Mouse (Mus musculus) midbrain, embryonic 12.5 days (tissue): Measurements from ENCODE around the gene Olfr566. TPM values are rescaled to one million over a fixed set of nuclear protein-coding genes. Genes with fewer than 3 reads are reported as not detected.

Experiments used
- ATAC-seq: fragments of 200-750 bp; cut with Nextera tagmentation; 2 replicates; pipeline ENCODE4 v1.8.0; 2017; ENCODE audit warnings: low read depth, moderate TSS enrichment, moderate library complexity; ENCODE audit not compliant: low FRiP score
- H3K27ac ChIP-seq: fragments of 300-500 bp; sonication (generic); replicated peaks from 2 replicates; pipeline ENCODE4 v1.5.1; 2016; ENCODE audit warnings: mild to moderate bottlenecking
- H3K27me3 ChIP-seq: fragments of 300-500 bp; sonication (generic); 2 replicates; pipeline ENCODE4 v1.6.1; 2016; ENCODE audit warnings: mild to moderate bottlenecking
- H3K36me3 ChIP-seq: fragments of 300-500 bp; sonication (generic); 2 replicates; pipeline ENCODE4 v1.6.1; 2016
- H3K4me1 ChIP-seq: fragments of 300-500 bp; sonication (generic); 2 replicates; pipeline ENCODE4 v1.6.1; 2016
- H3K4me2 ChIP-seq: fragments of 300-500 bp; sonication (generic); replicated peaks from 2 replicates; pipeline ENCODE4 v1.6.1; 2016; ENCODE audit warnings: mild to moderate bottlenecking, moderate library complexity
- H3K4me3 ChIP-seq: fragments of 300-500 bp; sonication (generic); 2 replicates; pipeline ENCODE4 v1.5.1; 2016; ENCODE audit warnings: mild to moderate bottlenecking
- H3K9ac ChIP-seq: fragments of 300-500 bp; sonication (generic); replicated peaks from 2 replicates; pipeline ENCODE4 v1.6.1; 2016; ENCODE audit warnings: mild to moderate bottlenecking, moderate library complexity
- H3K9me3 ChIP-seq: fragments of 300-500 bp; sonication (generic); 2 replicates; pipeline ENCODE4 v1.6.1; 2016; ENCODE audit warnings: mild to moderate bottlenecking
- WGBS: fragments of 180-500 bp; shearing (Covaris S2); methylation state at CpG from one replicate; pipeline ENCODE4 v1.1.7; 2016; 5-methylcytosine and 5-hydroxymethylcytosine counted together
- polyA plus RNA-seq: library from polyadenylated mRNA; unstranded; fragments of >200 nt; fragmentation: Nextera tagmentation; extraction: Ambion mirVana; gene quantifications from 2 replicates; pipeline ENCODE4 v1.2.1, GENCODE M21; 2016

The Olfr566 gene
- not detected in 2 replicates for polyA plus RNA-seq

GRCm38 (mm10) chr7:102858665-102859064 is at the start of gene Olfr566:
TSS of gene Olfr566 (minus strand) at chr7:102858765.
- Histone ChIP-seq H3K4me1 (no peaks in the 10 kb centered on the region), H3K4me2 (no peak within 1 kb of the TSS), H3K9me3 (no peaks in the 10 kb centered on the region), H3K4me3 (no peak within 1 kb of the TSS), H3K9ac (no peak within 1 kb of the TSS), H3K27me3 (no peaks in the 10 kb centered on the region), H3K27ac (no peak within 1 kb of the TSS), H3K36me3 (no peaks in the 10 kb centered on the region)
- WGBS, result 73% methylated on average over 1 of the region's 1 CpGs
- no peak for ATAC-seq

- Histone ChIP-seq H3K27me3 (no peaks in the 10 kb centered on the region), H3K4me2 (no peak within 1 kb of the TSS), H3K4me3 (no peak within 1 kb of the TSS), H3K9me3 (no peaks in the 10 kb centered on the region), H3K27ac (no peak within 1 kb of the TSS), H3K9ac (no peak within 1 kb of the TSS), H3K4me1 (no peaks in the 10 kb centered on the region), H3K36me3 (no peaks in the 10 kb centered on the region)
- no peak for ATAC-seq
- 80% methylated on average over 3 of the region's 3 CpGs for WGBS
Observed at GRCm38 (mm10) chr7:102890782-102891181, 32.2 kb upstream of the Olfr566 start, which contains the start of gene Olfr569. TSS of gene Olfr569 (minus strand) at chr7:102890882.

GRCm38 (mm10) chr7:102876822-102877221 is 18.3 kb upstream of the Olfr566 start, which contains the start of gene Olfr568:
TSS of gene Olfr568 (plus strand) at chr7:102877122.
- no peaks in the 10 kb centered on the region for H3K4me1 ChIP-seq
- ATAC-seq, result no peak

GRCm38 (mm10) chr7:102855807-102856206 is 2.8 kb downstream of the Olfr566 start:
- no peaks in the 10 kb centered on the region for H3K4me1 ChIP-seq
- no peaks in the 10 kb centered on the region for H3K27me3 ChIP-seq
- no peak overlapping the region for H3K9ac ChIP-seq
- no peak overlapping the region for H3K4me2 ChIP-seq
- no peaks in the 10 kb centered on the region for H3K9me3 ChIP-seq
- no peak overlapping the region for H3K4me3 ChIP-seq
- no peak for ATAC-seq
- H3K36me3 ChIP-seq, result no peaks in the 10 kb centered on the region
- no peak overlapping the region for H3K27ac ChIP-seq

More at GRCm38 (mm10) chr7:102876822-102877221, 18.3 kb upstream of the Olfr566 start, which contains the start of gene Olfr568:
- no peaks in the 10 kb centered on the region for H3K9me3 ChIP-seq
- no peak within 1 kb of the TSS for H3K4me2 ChIP-seq
- no peaks in the 10 kb centered on the region for H3K27me3 ChIP-seq
- no peak within 1 kb of the TSS for H3K4me3 ChIP-seq
- no peaks in the 10 kb centered on the region for H3K36me3 ChIP-seq
- no peak within 1 kb of the TSS for H3K27ac ChIP-seq
- no peak within 1 kb of the TSS for H3K9ac ChIP-seq

Other genes starting within 250 kb of the Olfr566 start
- not detected in 2 replicates for gene Olfr553, start 240.5 kb downstream of the Olfr566 start, polyA plus RNA-seq
- not detected in 2 replicates for gene Olfr554, start 220.3 kb downstream of the Olfr566 start, polyA plus RNA-seq
- not detected in 2 replicates for gene Olfr555, start 199.9 kb downstream of the Olfr566 start, polyA plus RNA-seq
- gene Olfr556, start 193.9 kb downstream of the Olfr566 start, polyA plus RNA-seq, result not detected in 2 replicates
- gene Trim68, start 171.4 kb downstream of the Olfr566 start, polyA plus RNA-seq, result 9.5 and 9.6 TPM in 2 replicates
- gene Olfr557, start 162.9 kb downstream of the Olfr566 start, polyA plus RNA-seq, result not detected in 2 replicates
- gene Olfr558, start 156.6 kb downstream of the Olfr566 start, polyA plus RNA-seq, result not detected in 2 replicates
- not detected in 2 replicates for gene Olfr33, start 139.7 kb downstream of the Olfr566 start, polyA plus RNA-seq
- not detected in 2 replicates for gene Olfr559, start 131.3 kb downstream of the Olfr566 start, polyA plus RNA-seq
- not detected in 2 replicates for gene Olfr560, start 99.4 kb downstream of the Olfr566 start, polyA plus RNA-seq
- gene Olfr78, start 99.3 kb downstream of the Olfr566 start, polyA plus RNA-seq, result not detected in 2 replicates
- gene Olfr561, start 87.5 kb downstream of the Olfr566 start, polyA plus RNA-seq, result not detected in 2 replicates
- not detected in 2 replicates for gene Olfr564, start 55.3 kb downstream of the Olfr566 start, polyA plus RNA-seq
- gene Olfr568, start 18.4 kb upstream of the Olfr566 start, polyA plus RNA-seq, result not detected in 2 replicates
- not detected in 2 replicates for gene Olfr569, start 32.1 kb upstream of the Olfr566 start, polyA plus RNA-seq
- not detected in 2 replicates for gene Olfr570, start 35.8 kb upstream of the Olfr566 start, polyA plus RNA-seq
- gene Olfr571, start 58.8 kb upstream of the Olfr566 start, polyA plus RNA-seq, result not detected in 2 replicates
- gene Olfr572, start 65.6 kb upstream of the Olfr566 start, polyA plus RNA-seq, result not detected in 2 replicates
- not detected in 2 replicates for gene Olfr573-ps1, start 83.8 kb upstream of the Olfr566 start, polyA plus RNA-seq
- gene Olfr574, start 89.7 kb upstream of the Olfr566 start, polyA plus RNA-seq, result not detected in 2 replicates
- not detected in 2 replicates for gene Olfr575, start 100.0 kb upstream of the Olfr566 start, polyA plus RNA-seq
- gene Olfr576, start 103.9 kb upstream of the Olfr566 start, polyA plus RNA-seq, result not detected in 2 replicates
- not detected in 2 replicates for gene Olfr577, start 117.2 kb upstream of the Olfr566 start, polyA plus RNA-seq
- gene Olfr578, start 130.6 kb upstream of the Olfr566 start, polyA plus RNA-seq, result not detected in 2 replicates
- not detected in 2 replicates for gene Olfr582, start 179.3 kb upstream of the Olfr566 start, polyA plus RNA-seq
- not detected in 2 replicates for gene Olfr583, start 192.5 kb upstream of the Olfr566 start, polyA plus RNA-seq
- gene Olfr584, start 223.1 kb upstream of the Olfr566 start, polyA plus RNA-seq, result not detected in 2 replicates
- gene Olfr585, start 239.0 kb upstream of the Olfr566 start, polyA plus RNA-seq, result not detected in 2 replicates